Mouse (Mus musculus) ES-E14 (cell line): ENCODE data around the gene Ppy. TPM values are rescaled to one million over a fixed set of nuclear protein-coding genes. Genes with fewer than 3 reads are reported as not detected.

ENCODE experiments used
- DNase-seq: peaks from one replicate; pipeline ENCODE4 v3.0.0-alpha.2; 2013; ENCODE audit warnings: low read depth, low spot score
- H3K27ac ChIP-seq: 2 replicates; pipeline ENCODE4 v1.5.1; 2012; ENCODE audit warnings: low read depth, mild to moderate bottlenecking, low read length, moderate library complexity, mixed read lengths; ENCODE audit not compliant: poor library complexity, insufficient read depth, severe bottlenecking
- H3K36me3 ChIP-seq: 2 replicates; pipeline ENCODE4 v1.6.1; 2012; ENCODE audit warnings: mild to moderate bottlenecking, low read length, moderate library complexity, mixed read lengths; ENCODE audit not compliant: control insufficient read depth, poor library complexity, insufficient read depth, severe bottlenecking
- H3K4me1 ChIP-seq, 2 experiments: fragments of 150-350 bp in 1 of 2; sonication (generic) in 1 of 2; 2 replicates each; pipeline ENCODE4 v1.6.1; 2012; ENCODE audit warnings: low read length in 2 of 2, mild to moderate bottlenecking in 1 of 2, mixed read lengths in 1 of 2; ENCODE audit not compliant: control insufficient read depth in 2 of 2, insufficient read depth in 2 of 2, poor library complexity in 1 of 2
- H3K4me3 ChIP-seq, 2 experiments: fragments of 150-350 bp in 1 of 2; sonication (generic) in 1 of 2; 2 replicates each; pipeline ENCODE4 v1.5.1; 2012; ENCODE audit warnings: low read length in 2 of 2, low read depth in 1 of 2, mild to moderate bottlenecking in 1 of 2, mixed read lengths in 1 of 2; ENCODE audit not compliant: insufficient read depth in 1 of 2, poor library complexity in 1 of 2, severe bottlenecking in 1 of 2
- H3K9ac ChIP-seq: 2 replicates; pipeline ENCODE4 v1.6.1; 2012; ENCODE audit warnings: low read depth, mild to moderate bottlenecking, low read length, mixed read lengths; ENCODE audit not compliant: poor library complexity, insufficient read depth, severe bottlenecking
- H3K9me3 ChIP-seq: fragments of 150-350 bp; sonication (generic); 2 replicates; pipeline ENCODE4 v1.6.1; 2012; ENCODE audit warnings: low read depth, mild to moderate bottlenecking, low read length; ENCODE audit not compliant: control insufficient read depth, insufficient read depth
- CHD2 ChIP-seq: IDR thresholded peaks from 2 replicates; pipeline ENCODE4 v1.6.1; 2014; ENCODE audit warnings: mild to moderate bottlenecking, low read depth, low read length, inconsistent platforms
- HCFC1 ChIP-seq: IDR thresholded peaks from 2 replicates; pipeline ENCODE4 v1.6.1; 2012; ENCODE audit warnings: low read length, inconsistent platforms, borderline replicate concordance; ENCODE audit not compliant: insufficient read depth
- MAFK ChIP-seq: IDR thresholded peaks from 2 replicates; pipeline ENCODE4 v1.6.1; 2014; ENCODE audit warnings: mild to moderate bottlenecking, low read depth, low read length, inconsistent platforms; ENCODE audit not compliant: insufficient read depth
- ZC3H11A ChIP-seq: IDR thresholded peaks from 2 replicates; pipeline ENCODE4 v1.6.1; 2012; ENCODE audit warnings: low read depth, mild to moderate bottlenecking, inconsistent platforms, low read length, borderline replicate concordance
- ZNF384 ChIP-seq: IDR thresholded peaks from 2 replicates; pipeline ENCODE4 v1.6.1; 2012; ENCODE audit warnings: low read depth, low read length, inconsistent platforms
- in situ Hi-C, 2 experiments: fragments of 600-800 bp; cut with MboI; formaldehyde crosslinking; loops; one replicate each; pipeline ENCODE4 v1.15.1; 2025; ENCODE audit warnings: low sequenced_read_pairs in 2 of 2, inconsistent platforms in 1 of 2; ENCODE audit not compliant: unreplicated experiment in 2 of 2
- total RNA-seq: library from RNA; depleted of rRNA; stranded (reverse); fragments of 300-350 nt; gene quantifications from 2 replicates; pipeline ENCODE4 v1.2.3, GENCODE M21; 2012

Gene Ppy
- total RNA-seq, 1 experiment, result not detected

GRCm38 (mm10) chr11:102061236-102061940 is 39.7 kb downstream of the Ppy start:
- peak; percentile 61 for DNase-seq
- peaks cover 0 to 2% of the 10 kb centered on the region in 2 experiments; a peak in 1 of 4 replicates for H3K4me1 ChIP-seq
- no peak overlapping the region for H3K27ac ChIP-seq
- in situ Hi-C loops, result no loop called here
- H3K9ac ChIP-seq, result peak overlapping the region; percentile 52
- peak overlapping the region; percentile 51 to 57 for H3K4me3 ChIP-seq
- 0 out of 2 replicates have a peak, but pooled peaks have one; percentile 23 for TF ChIP-seq ZC3H11A
- no peak for TF ChIP-seq CHD2
- TF ChIP-seq ZNF384, result peak; percentile 94; the same call in 1 of the 2 replicates
- no peaks in the 10 kb centered on the region for H3K36me3 ChIP-seq
- H3K9me3 ChIP-seq, result no peaks in the 10 kb centered on the region

GRCm38 (mm10) chr11:102053847-102054246 is 47.3 kb downstream of the Ppy start:
- H3K4me3 ChIP-seq, result no peak overlapping the region
- no peaks in the 10 kb centered on the region for H3K9me3 ChIP-seq
- peak; percentile 68 for DNase-seq
- TF ChIP-seq CHD2, result no peak
- TF ChIP-seq ZNF384, result no peak
- no peak overlapping the region for H3K27ac ChIP-seq
- H3K9ac ChIP-seq, result no peak overlapping the region
- peaks cover 2 to 7% of the 10 kb centered on the region in 2 experiments; a peak in 1 of 4 replicates for H3K4me1 ChIP-seq
- in situ Hi-C loops, result no loop called here
- H3K36me3 ChIP-seq, result no peaks in the 10 kb centered on the region

- Histone ChIP-seq H3K9ac (no peak overlapping the region), H3K36me3 (no peaks in the 10 kb centered on the region), H3K4me3 (no peak overlapping the region), H3K27ac (no peak overlapping the region), H3K4me1 (peaks cover 2 to 7% of the 10 kb centered on the region in 2 experiments; a peak in 1 of 4 replicates), H3K9me3 (no peaks in the 10 kb centered on the region)
- DNase-seq, result no peak
- TF ChIP-seq ZNF384 (no peak), CHD2 (no peak), MAFK (no peak), ZC3H11A (no peak), HCFC1 (no peak)
- in situ Hi-C loops, result no loop called here
These were observed 47.9 kb downstream of the Ppy start for GRCm38 (mm10) chr11:102053183-102053582.

GRCm38 (mm10) chr11:102052697-102053096 is 48.4 kb downstream of the Ppy start:
- no peaks in the 10 kb centered on the region for H3K9me3 ChIP-seq
- H3K9ac ChIP-seq, result no peak overlapping the region
- no peak for TF ChIP-seq ZNF384
- TF ChIP-seq ZC3H11A, result no peak
- TF ChIP-seq HCFC1, result no peak
- TF ChIP-seq MAFK, result no peak
- TF ChIP-seq CHD2, result no peak
- peaks cover 2 to 7% of the 10 kb centered on the region in 2 experiments; a peak in 1 of 4 replicates for H3K4me1 ChIP-seq
- in situ Hi-C loops, result no loop called here
- no peak for DNase-seq
- no peaks in the 10 kb centered on the region for H3K36me3 ChIP-seq
- H3K4me3 ChIP-seq, result no peak overlapping the region
- no peak overlapping the region for H3K27ac ChIP-seq

GRCm38 (mm10) chr11:102051954-102052353 is 49.2 kb downstream of the Ppy start:
- no peaks in the 10 kb centered on the region for H3K36me3 ChIP-seq
- H3K27ac ChIP-seq, result no peak overlapping the region
- no peak overlapping the region for H3K9ac ChIP-seq
- peaks cover 2 to 7% of the 10 kb centered on the region in 2 experiments; a peak in 1 of 4 replicates for H3K4me1 ChIP-seq
- no peaks in the 10 kb centered on the region for H3K9me3 ChIP-seq
- in situ Hi-C loops, result no loop called here
- DNase-seq, result no peak
- TF ChIP-seq CHD2, result no peak
- TF ChIP-seq MAFK, result no peak
- TF ChIP-seq ZNF384, result no peak
- no peak for TF ChIP-seq HCFC1
- no peak for TF ChIP-seq ZC3H11A
- H3K4me3 ChIP-seq, result no peak overlapping the region
